Mouse (Mus musculus): Measurements from ENCODE around the gene Rab33a.

- no peak for TF ChIP-seq CTCF (IDR thresholded peaks at IDR 0.05; ENCODE audit: insufficient read depth, low read depth, low read length)
- TF ChIP-seq POLR2A (IDR thresholded peaks at IDR 0.05; ENCODE audit: insufficient read depth, low read depth, low read length), result no peak
These were observed 37.4 kb upstream of the Rab33a start for GRCm38 (mm10) chrX:48481687-48482086.
